Mouse (Mus musculus) lung, embryonic 16.5 days (tissue): Measurements from ENCODE around the gene Hras. TPM values are rescaled to one million over a fixed set of nuclear protein-coding genes. Genes with fewer than 3 reads are reported as not detected.

Experiments
- ATAC-seq: fragments of 200-750 bp; cut with Nextera tagmentation; 2 replicates; pipeline ENCODE4 v1.8.0; 2017; ENCODE audit warnings: low read depth, mild to moderate bottlenecking, moderate library complexity
- H3K27ac ChIP-seq: fragments of 300-500 bp; sonication (generic); 2 replicates; pipeline ENCODE4 v1.5.1; 2014; ENCODE audit warnings: mild to moderate bottlenecking, control low read depth, low read length
- H3K27me3 ChIP-seq: fragments of 300-500 bp; sonication (generic); 2 replicates; pipeline ENCODE4 v1.6.1; 2014; ENCODE audit warnings: low read depth, low read length, mixed read lengths; ENCODE audit not compliant: control insufficient read depth, insufficient read depth
- H3K36me3 ChIP-seq: fragments of 300-500 bp; sonication (generic); 2 replicates; pipeline ENCODE4 v1.6.1; 2014; ENCODE audit warnings: low read length; ENCODE audit not compliant: control insufficient read depth, insufficient read depth
- H3K4me1 ChIP-seq: fragments of 300-500 bp; sonication (generic); replicated peaks from 2 replicates; pipeline ENCODE4 v1.6.1; 2014; ENCODE audit warnings: low read length, mixed read lengths; ENCODE audit not compliant: control insufficient read depth, insufficient read depth
- H3K4me2 ChIP-seq: fragments of 300-500 bp; sonication (generic); 2 replicates; pipeline ENCODE4 v1.6.1; 2014; ENCODE audit warnings: low read depth, low read length, control low read depth
- H3K4me3 ChIP-seq: fragments of 300-500 bp; sonication (generic); 2 replicates; pipeline ENCODE4 v1.5.1; 2014; ENCODE audit warnings: mild to moderate bottlenecking, low read length, control low read depth
- H3K9ac ChIP-seq: fragments of 300-500 bp; sonication (generic); 2 replicates; pipeline ENCODE4 v1.6.1; 2014; ENCODE audit warnings: low read length, control low read depth
- H3K9me3 ChIP-seq: fragments of 300-500 bp; sonication (generic); 2 replicates; pipeline ENCODE4 v1.6.1; 2016; ENCODE audit warnings: low read length; ENCODE audit not compliant: control insufficient read depth
- WGBS: fragments of 180-500 bp; shearing (Covaris S2); extraction: QIAGEN DNeasy Blood & Tissue Kit; methylation state at CpG from one replicate; pipeline ENCODE4 v1.1.7; 2014; 5-methylcytosine and 5-hydroxymethylcytosine counted together
- polyA plus RNA-seq: library from polyadenylated mRNA; unstranded; fragments of >200 nt; fragmentation: Nextera tagmentation; extraction: Ambion mirVana; gene quantifications from 2 replicates; pipeline ENCODE4 v1.2.1, GENCODE M21; 2015

Hras gene
- polyA plus RNA-seq, 1 experiment from 2014 or later, result 48.8 TPM

DNA sequence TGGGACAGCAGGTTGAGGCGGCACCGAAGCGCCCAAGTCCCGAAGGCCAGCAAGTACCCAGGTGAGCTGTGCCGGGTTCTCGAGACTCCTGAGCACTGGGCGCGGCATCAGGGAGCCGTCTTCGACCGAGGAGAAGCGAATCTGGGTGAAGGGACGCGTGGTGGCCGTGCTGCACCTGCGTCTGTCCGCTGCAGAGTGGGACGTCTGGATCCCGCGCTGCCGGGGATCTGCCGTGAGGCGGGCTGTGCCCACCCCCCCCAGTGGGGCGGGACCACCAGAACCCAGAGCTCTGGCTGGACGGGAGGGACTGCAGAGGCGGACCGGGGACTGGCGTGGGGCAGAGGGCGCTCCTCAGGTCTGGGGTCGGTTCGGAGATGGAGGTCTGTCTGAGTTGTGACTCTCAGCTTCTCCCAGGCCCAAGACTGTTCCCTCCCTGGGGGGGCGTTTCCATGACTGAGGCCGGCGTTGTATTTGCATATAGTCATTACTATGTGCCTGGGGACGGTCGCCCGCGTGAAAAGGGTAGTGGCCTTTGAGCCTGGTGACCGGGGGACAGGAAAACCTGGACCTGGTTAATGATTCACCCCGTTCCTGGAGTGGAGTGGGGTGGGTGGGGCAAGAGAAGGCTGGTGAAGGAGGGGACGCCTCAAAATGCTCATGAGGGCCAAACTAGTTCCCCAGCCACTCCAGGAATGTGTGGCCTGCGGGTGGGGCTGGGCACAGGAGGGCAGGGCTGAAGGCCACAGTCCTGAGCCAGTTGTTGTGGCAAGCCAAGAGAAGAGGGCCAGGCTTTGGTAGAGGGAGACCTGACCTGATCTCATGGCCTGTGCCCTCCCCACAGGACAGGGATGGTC, 22.3 kb upstream of the Hras start:
- H3K4me3 ChIP-seq, result peak overlapping the region; percentile 70
- peak; percentile 67 for ATAC-seq
- peaks cover 33% of the 10 kb centered on the region for H3K4me1 ChIP-seq
- H3K27me3 ChIP-seq, result no peaks in the 10 kb centered on the region
- H3K27ac ChIP-seq, result peak overlapping the region; percentile 98
- H3K36me3 ChIP-seq, result no peaks in the 10 kb centered on the region; the same call in 1 of the 2 replicates
- H3K4me2 ChIP-seq, result peak overlapping the region; percentile 95
- 2% methylated on average over 41 of the region's 42 CpGs for WGBS
- peak overlapping the region; percentile 77 for H3K9ac ChIP-seq
- no peaks in the 10 kb centered on the region for H3K9me3 ChIP-seq

- Histone ChIP-seq H3K4me3 (peak within 1 kb of the TSS; percentile 70), H3K4me1 (peaks cover 25% of the 10 kb centered on the region), H3K36me3 (no peaks in the 10 kb centered on the region; the same call in 1 of the 2 replicates), H3K9ac (peak within 1 kb of the TSS; percentile 77), H3K27ac (peak within 1 kb of the TSS; percentile 98), H3K4me2 (peak within 1 kb of the TSS; percentile 95), H3K9me3 (no peaks in the 10 kb centered on the region), H3K27me3 (no peaks in the 10 kb centered on the region)
- ATAC-seq, result peak; percentile 93
- whole genome bisulfite sequencing, result under 1% methylated on average over 41 of the region's 41 CpGs
Measured at GRCm38 (mm10) chr7:141215101-141215879, 21.5 kb upstream of the Hras start, which contains the start of gene Rassf7. TSS of gene Rassf7 (plus strand) at chr7:141215860.

GRCm38 (mm10) chr7:141214310-141214709, 20.5 kb upstream of the Hras start:
- Histone ChIP-seq H3K4me3 (no peak overlapping the region), H3K9me3 (no peaks in the 10 kb centered on the region), H3K9ac (no peak overlapping the region), H3K4me1 (peaks cover 21% of the 10 kb centered on the region), H3K27ac (peak overlapping the region; percentile 82), H3K4me2 (no peak overlapping the region), H3K27me3 (no peaks in the 10 kb centered on the region), H3K36me3 (no peaks in the 10 kb centered on the region; the same call in 1 of the 2 replicates)
- ATAC-seq, result no peak
- 36% methylated on average over 3 of the region's 3 CpGs for WGBS

DNA sequence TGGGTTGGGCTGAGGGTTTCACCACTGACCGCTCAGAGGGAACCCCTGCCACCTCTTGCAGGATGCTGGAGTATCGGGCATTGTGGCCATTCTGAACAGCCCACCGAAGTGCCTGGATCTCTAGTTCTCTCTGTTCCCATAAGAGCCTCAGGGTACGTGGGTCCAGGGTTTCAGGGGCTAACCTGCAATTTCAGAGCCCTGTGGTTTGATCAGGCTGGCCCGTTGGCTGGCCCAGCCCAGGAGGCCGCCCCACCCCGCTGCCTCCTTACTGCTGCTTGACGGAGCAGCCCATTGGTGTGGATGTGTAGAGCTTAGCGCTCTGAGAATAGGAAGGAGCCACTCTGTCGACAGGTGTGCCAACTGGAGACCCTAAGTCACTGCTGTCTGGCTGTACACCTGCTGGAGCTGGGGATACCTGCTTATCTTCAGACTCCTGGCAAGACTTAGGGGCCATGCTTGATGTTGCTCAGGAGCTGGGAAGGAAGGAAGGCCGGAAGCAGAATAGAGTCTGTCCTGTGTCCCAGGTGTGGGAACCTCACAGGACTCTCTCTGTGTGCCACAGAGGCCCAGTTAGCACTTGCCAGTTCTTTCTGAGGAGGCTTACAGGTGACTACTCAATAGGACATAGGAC, 19.9 kb upstream of the Hras start, which contains the start of gene Lmntd2:
TSS of gene Lmntd2 (minus strand) at position 476 of the 631 bp plus-strand sequence.
- peak within 1 kb of the TSS; percentile 82 for H3K27ac ChIP-seq
- 87% methylated on average over 11 of the region's 11 CpGs for WGBS

DNA sequence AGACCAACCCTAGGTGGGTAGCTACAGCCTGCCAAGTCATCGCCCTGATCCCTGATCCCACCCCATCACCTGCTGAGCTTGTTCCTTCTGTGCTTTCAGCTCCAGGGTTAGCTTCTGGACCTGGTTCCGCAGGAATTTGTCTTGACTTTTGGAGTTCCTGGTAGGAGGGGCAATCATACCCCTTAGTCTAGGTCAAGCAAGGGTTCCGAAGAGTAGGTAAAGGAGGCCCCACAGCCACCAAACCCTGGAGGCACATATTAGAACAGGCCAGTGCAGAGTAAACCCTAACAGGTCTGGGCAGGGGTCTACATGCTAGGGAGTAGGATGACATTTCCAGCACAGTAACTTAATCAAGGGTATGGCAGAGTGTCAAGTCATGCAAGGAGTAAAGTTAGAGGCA, 19.3 kb upstream of the Hras start:
- Histone ChIP-seq H3K4me1 (peaks cover 20% of the 10 kb centered on the region), H3K27me3 (no peaks in the 10 kb centered on the region), H3K36me3 (no peaks in the 10 kb centered on the region), H3K9me3 (no peaks in the 10 kb centered on the region), H3K4me3 (no peak overlapping the region), H3K9ac (no peak overlapping the region), H3K4me2 (no peak overlapping the region), H3K27ac (no peak overlapping the region)
- WGBS, result 88% methylated on average over 3 of the region's 3 CpGs
- no peak for ATAC-seq

More for the DNA sequence above, 19.9 kb upstream of the Hras start, which contains the start of gene Lmntd2:
- Histone ChIP-seq H3K4me2 (peak within 1 kb of the TSS; percentile 95), H3K4me1 (peaks cover 21% of the 10 kb centered on the region), H3K9ac (peak within 1 kb of the TSS; percentile 51), H3K27me3 (no peaks in the 10 kb centered on the region), H3K4me3 (peak within 1 kb of the TSS; percentile 70), H3K36me3 (no peaks in the 10 kb centered on the region), H3K9me3 (no peaks in the 10 kb centered on the region)
- no peak for ATAC-seq

DNA sequence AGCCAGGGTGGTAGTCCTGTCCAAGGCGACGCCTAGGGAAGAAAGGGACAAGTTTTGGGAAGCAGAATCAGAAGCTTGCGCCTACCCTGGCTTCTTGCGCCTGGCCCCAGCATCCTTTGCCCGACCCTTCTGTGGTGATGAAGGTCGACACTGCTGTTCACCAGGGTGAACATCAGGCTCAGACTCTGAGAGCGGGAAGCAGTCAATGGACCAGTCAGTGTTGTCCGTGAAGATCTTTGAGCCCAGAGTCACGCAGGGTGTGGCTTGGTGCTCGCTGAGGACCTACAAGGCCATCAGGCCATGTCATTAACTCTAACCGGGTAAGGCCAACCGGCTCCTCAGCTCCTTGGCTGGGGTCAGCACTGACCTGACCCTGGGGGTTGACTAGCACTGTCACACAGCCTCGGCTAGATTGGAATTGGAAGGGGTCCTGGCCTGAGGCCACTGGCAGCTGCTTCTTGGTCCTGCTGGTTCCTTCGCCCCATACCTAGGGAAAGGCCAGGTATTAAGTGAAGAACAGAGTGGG, 16.9 kb upstream of the Hras start:
- H3K4me2 ChIP-seq, result no peak overlapping the region
- H3K27ac ChIP-seq, result no peak overlapping the region
- H3K4me3 ChIP-seq, result no peak overlapping the region
- no peaks in the 10 kb centered on the region for H3K9me3 ChIP-seq
- ATAC-seq, result no peak
- 88% methylated on average over 14 of the region's 14 CpGs for WGBS
- H3K4me1 ChIP-seq, result peaks cover 8% of the 10 kb centered on the region; the same call in 1 of the 2 replicates
- H3K27me3 ChIP-seq, result no peaks in the 10 kb centered on the region
- H3K36me3 ChIP-seq, result no peaks in the 10 kb centered on the region
- H3K9ac ChIP-seq, result no peak overlapping the region

GRCm38 (mm10) chr7:141210137-141210536, 16.3 kb upstream of the Hras start:
- no peak overlapping the region for H3K4me2 ChIP-seq
- H3K9ac ChIP-seq, result no peak overlapping the region
- H3K36me3 ChIP-seq, result no peaks in the 10 kb centered on the region
- WGBS, result 60% methylated on average over 12 of the region's 12 CpGs
- H3K27ac ChIP-seq, result no peak overlapping the region
- no peak overlapping the region for H3K4me3 ChIP-seq
- no peaks in the 10 kb centered on the region for H3K9me3 ChIP-seq
- no peak for ATAC-seq
- H3K27me3 ChIP-seq, result no peaks in the 10 kb centered on the region
- peaks cover 8% of the 10 kb centered on the region; the same call in 1 of the 2 replicates for H3K4me1 ChIP-seq

GRCm38 (mm10) chr7:141209526-141209925, 15.7 kb upstream of the Hras start:
- Histone ChIP-seq H3K9me3 (no peaks in the 10 kb centered on the region), H3K9ac (no peak overlapping the region), H3K36me3 (no peaks in the 10 kb centered on the region), H3K27ac (no peak overlapping the region), H3K4me2 (no peak overlapping the region), H3K4me3 (no peak overlapping the region), H3K27me3 (no peaks in the 10 kb centered on the region), H3K4me1 (peaks cover 5% of the 10 kb centered on the region; the same call in 1 of the 2 replicates)
- WGBS, result 53% methylated on average over 3 of the region's 3 CpGs
- no peak for ATAC-seq
